Mouse (Mus musculus) CH12.LX (cell line): Measurements from ENCODE around the gene Tmco4. TPM values are rescaled to one million over a fixed set of nuclear protein-coding genes. Genes with fewer than 3 reads are reported as not detected.

Source experiments
- DNase-seq: peaks from one replicate; pipeline ENCODE4 v3.0.0-alpha.2; 2013; ENCODE audit errors: extremely low read depth
- H3K27ac ChIP-seq: 2 replicates; pipeline ENCODE4 v1.5.1; 2012; ENCODE audit warnings: low read depth, mild to moderate bottlenecking, control low read depth, moderate library complexity; ENCODE audit not compliant: insufficient read depth
- H3K27me3 ChIP-seq: replicated peaks from 2 replicates; pipeline ENCODE3; 2012; ENCODE audit warnings: inconsistent platforms
- H3K36me3 ChIP-seq, 2 experiments: replicated peaks in 1 of 2; 2 replicates each; pipeline versions ENCODE3 to v1.6.1; 2012; ENCODE audit warnings: inconsistent platforms in 1 of 2, low read length in 1 of 2, mild to moderate bottlenecking in 1 of 2, mixed read lengths in 1 of 2, moderate library complexity in 1 of 2; ENCODE audit not compliant: control insufficient read depth in 1 of 2, insufficient read depth in 1 of 2
- H3K4me1 ChIP-seq, 2 experiments: 2 replicates each; pipeline ENCODE4 v1.6.1; 2012; ENCODE audit warnings: inconsistent platforms in 1 of 2, moderate library complexity in 1 of 2; ENCODE audit not compliant: insufficient read depth in 2 of 2, control insufficient read depth in 1 of 2
- H3K4me2 ChIP-seq: 2 replicates; pipeline ENCODE4 v1.6.1; 2012; ENCODE audit warnings: low read depth, mild to moderate bottlenecking, control low read depth; ENCODE audit not compliant: poor library complexity, insufficient read depth, severe bottlenecking
- H3K4me3 ChIP-seq, 3 experiments: fragments of 150-350 bp in 1 of 3; sonication (generic) in 1 of 3; replicated peaks in 1 of 3; 2 replicates each; pipeline versions ENCODE3 to v1.5.1; 2011 to 2012; ENCODE audit warnings: low read depth in 2 of 3, low read length in 2 of 3, mild to moderate bottlenecking in 2 of 3, moderate library complexity in 2 of 3, control low read depth in 1 of 3, improper control_type of control experiment in 1 of 3, inconsistent platforms in 1 of 3, mixed read lengths in 1 of 3; ENCODE audit not compliant: poor library complexity in 1 of 3
- H3K79me2 ChIP-seq: replicated peaks from 2 replicates; pipeline ENCODE4 v1.6.1; 2012; ENCODE audit warnings: mild to moderate bottlenecking, moderate library complexity; ENCODE audit not compliant: control insufficient read depth, poor library complexity, insufficient read depth, severe bottlenecking; ENCODE audit errors: extremely low read depth
- H3K9ac ChIP-seq: 2 replicates; pipeline ENCODE4 v1.6.1; 2012; ENCODE audit warnings: low read depth, mild to moderate bottlenecking, control low read depth, moderate library complexity; ENCODE audit not compliant: insufficient read depth
- H3K9me3 ChIP-seq: replicated peaks from 2 replicates; pipeline ENCODE3; 2012; ENCODE audit warnings: low read length, inconsistent platforms, mixed read lengths
- CHD1 ChIP-seq: IDR thresholded peaks from 2 replicates; pipeline ENCODE4 v1.6.1; 2012; ENCODE audit warnings: low read depth, low read length, improper control_type of control experiment, inconsistent platforms
- CTCF ChIP-seq, 2 experiments: IDR thresholded peaks in 1 of 2; conservative IDR thresholded peaks in 1 of 2; 2 replicates each; pipeline ENCODE4 v1.5.1; 2011 to 2012; ENCODE audit warnings: low read depth in 2 of 2, low read length in 2 of 2, improper control_type of control experiment in 1 of 2, inconsistent platforms in 1 of 2, mild to moderate bottlenecking in 1 of 2, moderate library complexity in 1 of 2
- ELF1 ChIP-seq: IDR thresholded peaks from 2 replicates; pipeline ENCODE4 v1.6.1; 2014; ENCODE audit warnings: low read depth, mild to moderate bottlenecking, inconsistent platforms, low read length, improper control_type of control experiment
- ETS1 ChIP-seq: conservative IDR thresholded peaks from 2 replicates; pipeline ENCODE4 v1.6.1; 2012; ENCODE audit warnings: low read depth, mild to moderate bottlenecking, inconsistent platforms, low read length, improper control_type of control experiment, moderate library complexity
- JUN ChIP-seq: IDR thresholded peaks from 2 replicates; pipeline ENCODE4 v1.6.1; 2011; ENCODE audit warnings: low read depth, mild to moderate bottlenecking, low read length, improper control_type of control experiment, moderate library complexity; ENCODE audit not compliant: insufficient read depth
- MEF2A ChIP-seq: IDR thresholded peaks from 2 replicates; pipeline ENCODE4 v1.6.1; 2014; ENCODE audit warnings: low read depth, mild to moderate bottlenecking, inconsistent platforms, low read length, improper control_type of control experiment, borderline replicate concordance
- MYC ChIP-seq: IDR thresholded peaks from 2 replicates; pipeline ENCODE4 v1.6.1; 2011; ENCODE audit warnings: low read depth, mild to moderate bottlenecking, improper control_type of control experiment, low read length
- NELFE ChIP-seq: IDR thresholded peaks from 2 replicates; pipeline ENCODE4 v1.6.1; 2011; ENCODE audit warnings: low read depth, low read length, improper control_type of control experiment
- POLR2A ChIP-seq: IDR thresholded peaks from 2 replicates; pipeline ENCODE4 v1.6.1; 2011; ENCODE audit warnings: low read depth, mild to moderate bottlenecking, improper control_type of control experiment, low read length
- SMC3 ChIP-seq: IDR thresholded peaks from 2 replicates; pipeline ENCODE4 v1.6.1; 2011; ENCODE audit warnings: low read depth, low read length, improper control_type of control experiment
- TCF12 ChIP-seq: IDR thresholded peaks from 2 replicates; pipeline ENCODE4 v1.6.1; 2014; ENCODE audit warnings: low read depth, mild to moderate bottlenecking, inconsistent platforms, low read length, improper control_type of control experiment
- USF1 ChIP-seq: IDR thresholded peaks from 2 replicates; pipeline ENCODE4 v1.6.1; 2014; ENCODE audit warnings: low read depth, mild to moderate bottlenecking, inconsistent platforms, low read length, improper control_type of control experiment
- USF2 ChIP-seq: conservative IDR thresholded peaks from 2 replicates; pipeline ENCODE4 v1.6.1; 2011; ENCODE audit warnings: low read depth, low read length, improper control_type of control experiment
- ZC3H11A ChIP-seq: IDR thresholded peaks from 2 replicates; pipeline ENCODE4 v1.6.1; 2012; ENCODE audit warnings: low read depth, mild to moderate bottlenecking, inconsistent platforms, low read length, improper control_type of control experiment
- ZMIZ1 ChIP-seq: IDR thresholded peaks from 2 replicates; pipeline ENCODE4 v1.6.1; 2012; ENCODE audit warnings: low read depth, mild to moderate bottlenecking, inconsistent platforms, low read length, improper control_type of control experiment
- ZNF384 ChIP-seq: IDR thresholded peaks from 2 replicates; pipeline ENCODE4 v1.6.1; 2012; ENCODE audit warnings: low read depth, low read length, improper control_type of control experiment, inconsistent platforms
- dilution Hi-C: fragments of 300-500 bp; cut with MboI; formaldehyde crosslinking; loops from 2 replicates; pipeline ENCODE4 v1.14.3; 2020; ENCODE audit warnings: low sequenced_read_pairs; ENCODE audit not compliant: extremely low pct_unique_long_range_greater_than_20kb, extremely low pct_ligation_motif_present
- in situ Hi-C: fragments of 300-500 bp; cut with MboI; formaldehyde crosslinking; loops from 3 replicates; pipeline ENCODE4 v1.14.3; 2019; ENCODE audit warnings: low sequenced_read_pairs, low pct_ligation_motif_present, low pct_unique_long_range_greater_than_20kb, mixed read lengths
- polyA plus RNA-seq: library from polyadenylated mRNA; unstranded; fragments of >175 nt; gene quantifications from 2 replicates; pipeline ENCODE4 v1.2.1, GENCODE M21; 2012; ENCODE audit warnings: low read depth; ENCODE audit not compliant: insufficient read length
- total RNA-seq, 2 experiments: library from RNA; depleted of rRNA; stranded (reverse); fragments of 300-350 nt in 1 of 2; fragments of >200 nt in 1 of 2; gene quantifications; 2 replicates each; pipeline ENCODE4 v1.2.3; 2012 to 2014

Gene Tmco4
- total and polyA plus RNA-seq, 3 experiments = 20.3 to 22.2 (median 21.7) TPM

- Histone ChIP-seq H3K27me3 (no peaks in the 10 kb centered on the region), H3K4me2 (no peak overlapping the region), H3K4me3 (no peak overlapping the region), H3K9ac (no peak overlapping the region), H3K9me3 (no peaks in the 10 kb centered on the region), H3K36me3 (peaks cover 8 to 70% of the 10 kb centered on the region in 2 experiments), H3K4me1 (no peaks in the 10 kb centered on the region), H3K79me2 (no peaks in the 10 kb centered on the region), H3K27ac (no peak overlapping the region)
- in situ Hi-C loops (no loop called here), dilution Hi-C loops (no loop called here)
- no peak for DNase-seq
- TF ChIP-seq USF1 (no peak), USF2 (no peak), CTCF (conservative IDR thresholded peaks at IDR 0.05 in 1 of 2, IDR thresholded peaks at IDR 0.05 in 1 of 2; ENCODE audit: low read depth in 2 of 2, low read length in 2 of 2) (no peak), ZMIZ1 (no peak), MEF2A (no peak), POLR2A (no peak), NELFE (no peak), SMC3 (no peak), ELF1 (no peak)
Measured at GRCm38 (mm10) chr4:139055336-139055735, 82.6 kb downstream of the Tmco4 start.

- no peaks in the 10 kb centered on the region for H3K27me3 ChIP-seq
- TF ChIP-seq CTCF (conservative IDR thresholded peaks at IDR 0.05 in 1 of 2, IDR thresholded peaks at IDR 0.05 in 1 of 2; ENCODE audit: low read depth in 2 of 2, low read length in 2 of 2) (no peak), MYC (no peak), ETS1 (no peak), NELFE (no peak), POLR2A (no peak), JUN (no peak), CHD1 (no peak), ZNF384 (no peak), ZC3H11A (no peak), TCF12 (no peak), USF1 (no peak), ELF1 (no peak)
- TF ChIP-seq, all 38 proteins: peak for 0
- DNase-seq = no peak
- no peaks in the 10 kb centered on the region for H3K4me1 ChIP-seq
- H3K27ac ChIP-seq = no peak overlapping the region
- in situ Hi-C loops = no loop called here
- no peak overlapping the region for H3K9ac ChIP-seq
- no peaks in the 10 kb centered on the region for H3K9me3 ChIP-seq
- no peaks in the 10 kb centered on the region for H3K79me2 ChIP-seq
- H3K4me2 ChIP-seq = no peak overlapping the region
- H3K4me3 ChIP-seq = no peak overlapping the region
- peaks cover 8 to 67% of the 10 kb centered on the region in 2 experiments for H3K36me3 ChIP-seq
- dilution Hi-C loops = no loop called here
Measured at GRCm38 (mm10) chr4:139055744-139056143, 83.1 kb downstream of the Tmco4 start.
